Mouse (Mus musculus) lung, postnatal 0 days (tissue): ENCODE measurements around the gene Gm43738. TPM values are rescaled to one million over a fixed set of nuclear protein-coding genes. Genes with fewer than 3 reads are reported as not detected.

Experiments used
- ATAC-seq: fragments of 200-750 bp; cut with Nextera tagmentation; 2 replicates; pipeline ENCODE4 v1.8.0; 2017; ENCODE audit warnings: moderate library complexity
- DNase-seq: peaks from one replicate; pipeline ENCODE4 v3.0.0-alpha.2; 2016; ENCODE audit warnings: low spot score
- H3K27ac ChIP-seq: fragments of 300-500 bp; sonication (generic); 2 replicates; pipeline ENCODE4 v1.5.1; 2014; ENCODE audit warnings: antibody characterized with exemption, mild to moderate bottlenecking, low read length, mixed read lengths
- H3K27me3 ChIP-seq: fragments of 300-500 bp; sonication (generic); replicated peaks from 2 replicates; pipeline ENCODE4 v1.6.1; 2014; ENCODE audit warnings: low read length, mixed read lengths; ENCODE audit not compliant: insufficient read depth
- H3K36me3 ChIP-seq: fragments of 300-500 bp; sonication (generic); 2 replicates; pipeline ENCODE4 v1.6.1; 2014; ENCODE audit warnings: low read length, mixed read lengths; ENCODE audit not compliant: insufficient read depth
- H3K4me1 ChIP-seq: fragments of 300-500 bp; sonication (generic); 2 replicates; pipeline ENCODE4 v1.6.1; 2014; ENCODE audit warnings: antibody characterized with exemption, low read depth, low read length, mixed read lengths; ENCODE audit not compliant: insufficient read depth
- H3K4me2 ChIP-seq: fragments of 300-500 bp; sonication (generic); replicated peaks from 2 replicates; pipeline ENCODE4 v1.6.1; 2014; ENCODE audit warnings: low read depth, mild to moderate bottlenecking, low read length, moderate library complexity, mixed read lengths
- H3K4me3 ChIP-seq: fragments of 300-500 bp; sonication (generic); 2 replicates; pipeline ENCODE4 v1.5.1; 2014; ENCODE audit warnings: low read depth, low read length
- H3K9ac ChIP-seq: fragments of 300-500 bp; sonication (generic); replicated peaks from 2 replicates; pipeline ENCODE4 v1.6.1; 2014; ENCODE audit warnings: low read depth, mild to moderate bottlenecking
- H3K9me3 ChIP-seq: fragments of 300-500 bp; sonication (generic); 2 replicates; pipeline ENCODE4 v1.6.1; 2016; ENCODE audit warnings: low read length, mixed read lengths
- CTCF ChIP-seq: IDR thresholded peaks from 2 replicates; pipeline ENCODE4 v1.5.1; 2016; ENCODE audit warnings: antibody characterized with exemption, mild to moderate bottlenecking
- EP300 ChIP-seq: IDR thresholded peaks from 2 replicates; pipeline ENCODE4 v1.6.1; 2016; ENCODE audit warnings: antibody characterized with exemption, mild to moderate bottlenecking, control low read depth
- WGBS: fragments of 180-500 bp; shearing (Covaris S2); extraction: QIAGEN DNeasy Blood & Tissue Kit; methylation state at CpG from one replicate; pipeline ENCODE4 v1.1.7; 2014; 5-methylcytosine and 5-hydroxymethylcytosine counted together
- polyA plus RNA-seq: library from polyadenylated mRNA; unstranded; fragments of >200 nt; fragmentation: Nextera tagmentation; extraction: Ambion mirVana; gene quantifications from 2 replicates; pipeline ENCODE4 v1.2.1, GENCODE M21; 2015

The Gm43738 gene
- polyA plus RNA-seq, 1 experiment from 2014 or later, result not detected

GRCm38 (mm10) chr3:89107545-89107944, 6.6 kb upstream of the Gm43738 start:
- Histone ChIP-seq H3K27me3 (no peaks in the 10 kb centered on the region), H3K27ac (no peak overlapping the region; the same call in 1 of the 2 replicates), H3K4me1 (no peaks in the 10 kb centered on the region), H3K36me3 (no peaks in the 10 kb centered on the region), H3K4me2 (no peak overlapping the region), H3K9me3 (no peaks in the 10 kb centered on the region), H3K9ac (no peak overlapping the region), H3K4me3 (no peak overlapping the region)
- TF ChIP-seq EP300, result no peak
- TF ChIP-seq CTCF, result no peak
- DNase-seq, result no peak
- no peak for ATAC-seq
- 42% methylated on average over 3 of the region's 3 CpGs for WGBS

DNA sequence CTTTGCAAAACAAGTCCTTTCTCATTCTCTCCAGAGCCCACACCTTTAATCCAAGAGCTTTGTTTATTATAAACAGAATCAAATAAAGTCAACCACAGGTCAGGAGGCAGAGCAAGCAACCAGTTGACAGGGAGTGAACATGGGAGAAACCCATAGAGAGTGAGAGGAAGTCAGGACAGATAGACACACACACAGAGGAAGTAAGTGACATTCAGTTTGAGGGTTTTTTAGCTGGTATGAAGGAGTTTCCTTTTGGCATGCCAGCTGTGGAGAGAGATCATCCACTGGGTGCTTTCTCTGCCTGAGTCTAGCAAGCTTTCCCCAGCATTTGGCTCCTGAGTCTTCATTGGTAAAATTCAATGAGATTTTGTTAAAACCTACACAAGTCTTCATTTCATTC, 6.0 kb upstream of the Gm43738 start:
- no peak overlapping the region for H3K27ac ChIP-seq
- ATAC-seq, result no peak
- no peak overlapping the region for H3K4me2 ChIP-seq
- H3K4me3 ChIP-seq, result no peak overlapping the region
- TF ChIP-seq EP300 (no peak), CTCF (no peak)
- no peaks in the 10 kb centered on the region for H3K4me1 ChIP-seq
- H3K9ac ChIP-seq, result no peak overlapping the region
- no peaks in the 10 kb centered on the region for H3K9me3 ChIP-seq
- DNase-seq, result no peak
- H3K27me3 ChIP-seq, result no peaks in the 10 kb centered on the region
- H3K36me3 ChIP-seq, result no peaks in the 10 kb centered on the region

DNA sequence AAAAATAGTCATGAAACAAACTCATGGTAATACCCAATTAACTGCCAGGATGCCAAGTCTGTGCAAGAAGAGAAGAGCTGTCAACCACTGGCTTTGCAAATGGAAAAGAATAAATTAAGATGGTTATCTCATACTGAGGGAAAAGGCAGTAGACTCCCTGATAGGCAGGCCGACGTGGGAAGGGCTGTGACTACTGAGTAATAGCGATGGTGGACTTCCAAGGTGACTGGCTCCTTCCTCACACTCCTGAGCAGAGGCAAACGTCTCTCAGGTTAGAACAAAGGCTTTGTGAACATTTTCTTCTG, 2.3 kb upstream of the Gm43738 start:
- no peak overlapping the region for H3K27ac ChIP-seq
- no peak for ATAC-seq
- DNase-seq, result no peak
- no peaks in the 10 kb centered on the region for H3K9me3 ChIP-seq
- no peak overlapping the region for H3K4me2 ChIP-seq
- H3K4me1 ChIP-seq, result peaks cover 4% of the 10 kb centered on the region; the same call in 1 of the 2 replicates
- H3K4me3 ChIP-seq, result no peak overlapping the region
- no peak for TF ChIP-seq EP300
- no peak for TF ChIP-seq CTCF
- WGBS, result 44% methylated on average over 4 of the region's 4 CpGs
- H3K27me3 ChIP-seq, result no peaks in the 10 kb centered on the region
- H3K36me3 ChIP-seq, result no peaks in the 10 kb centered on the region
- H3K9ac ChIP-seq, result no peak overlapping the region

DNA sequence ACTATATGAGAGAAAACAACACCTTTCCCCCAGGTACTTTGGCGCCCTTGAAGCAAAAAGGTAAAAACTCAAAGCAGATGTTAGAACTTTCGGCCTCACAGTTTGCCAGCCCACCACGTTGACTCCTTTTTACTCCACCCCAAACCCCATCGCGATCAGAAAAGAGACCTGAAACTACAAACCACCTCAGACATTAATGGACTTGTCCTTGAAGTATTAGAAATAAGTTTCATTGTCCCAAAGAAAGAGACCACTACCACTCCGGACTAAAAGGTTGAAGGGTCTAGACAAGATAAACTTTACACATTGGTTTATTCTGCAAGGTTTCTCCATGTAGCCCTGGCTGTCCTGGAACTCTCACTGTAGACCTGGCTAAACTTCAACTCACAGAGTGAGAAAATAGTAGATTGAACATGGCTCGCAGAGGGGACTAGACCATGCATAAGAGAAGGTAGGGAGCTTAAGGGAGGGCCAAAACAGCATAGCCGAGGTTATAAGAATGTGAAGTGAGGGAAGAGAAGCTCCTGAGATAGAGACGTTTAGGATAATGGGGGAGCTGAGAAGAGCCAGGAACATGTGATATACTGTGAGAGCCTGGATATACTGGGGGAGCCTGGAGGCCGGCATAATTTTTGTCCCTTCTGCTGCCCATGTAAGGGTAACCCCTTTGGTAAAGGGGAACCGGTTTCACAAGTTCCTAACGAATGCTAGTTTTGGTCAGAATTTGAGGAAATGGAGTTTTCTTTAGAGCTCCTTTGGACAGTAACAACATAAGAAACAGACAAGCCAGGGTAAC, 1.8 kb upstream of the Gm43738 start:
- no peaks in the 10 kb centered on the region for H3K36me3 ChIP-seq
- no peak for ATAC-seq
- no peak overlapping the region for H3K9ac ChIP-seq
- no peak overlapping the region for H3K4me3 ChIP-seq
- no peak overlapping the region for H3K27ac ChIP-seq
- 57% methylated on average over 12 of the region's 12 CpGs for WGBS
- no peak for DNase-seq
- no peaks in the 10 kb centered on the region for H3K27me3 ChIP-seq
- no peaks in the 10 kb centered on the region for H3K9me3 ChIP-seq
- no peak for TF ChIP-seq EP300
- no peak for TF ChIP-seq CTCF
- peaks cover 4% of the 10 kb centered on the region; the same call in 1 of the 2 replicates for H3K4me1 ChIP-seq
- peak overlapping the region; percentile 91; the same call in 1 of the 2 replicates for H3K4me2 ChIP-seq

GRCm38 (mm10) chr3:89101812-89102494, 1.1 kb upstream of the Gm43738 start, which contains the start of gene Fdps:
Gene Fdps, minus strand, starts transcription at chr3:89101959.
- under 1% methylated on average over 26 of the region's 26 CpGs for WGBS
- Histone ChIP-seq H3K27ac (peak within 1 kb of the TSS; percentile 35; the same call in 1 of the 2 replicates), H3K9ac (peak within 1 kb of the TSS; percentile 35), H3K36me3 (no peaks in the 10 kb centered on the region), H3K4me1 (peaks cover 4% of the 10 kb centered on the region; the same call in 1 of the 2 replicates), H3K4me2 (peak within 1 kb of the TSS; percentile 91), H3K27me3 (no peaks in the 10 kb centered on the region), H3K4me3 (peak within 1 kb of the TSS; percentile 66), H3K9me3 (no peaks in the 10 kb centered on the region)
- DNase-seq (peak; percentile 100), ATAC-seq (peak; percentile 100)
- TF ChIP-seq CTCF (peak; percentile 51), EP300 (no peak)

GRCm38 (mm10) chr3:89101459-89101811, 536 bp upstream of the Gm43738 start:
- no peaks in the 10 kb centered on the region for H3K9me3 ChIP-seq
- peak; percentile 18 for ATAC-seq

More at GRCm38 (mm10) chr3:89101459-89101811, 536 bp upstream of the Gm43738 start:
- Histone ChIP-seq H3K4me3 (peak overlapping the region; percentile 66), H3K36me3 (no peaks in the 10 kb centered on the region), H3K27me3 (no peaks in the 10 kb centered on the region), H3K9ac (peak overlapping the region; percentile 35), H3K4me2 (peak overlapping the region; percentile 91), H3K27ac (peak overlapping the region; percentile 35; the same call in 1 of the 2 replicates), H3K4me1 (peaks cover 4% of the 10 kb centered on the region; the same call in 1 of the 2 replicates)
- WGBS, result under 1% methylated on average over 19 of the region's 19 CpGs
- DNase-seq, result no peak
- no peak for TF ChIP-seq EP300
- TF ChIP-seq CTCF, result no peak
